Mouse (Mus musculus): ENCODE results near the gene Ubl7. TPM values are rescaled to one million over a fixed set of nuclear protein-coding genes. Genes with fewer than 3 reads are reported as not detected.

Gene Ubl7
- total RNA-seq, 2 experiments from 2014 or later: 66.3 to 66.5 TPM

DNA sequence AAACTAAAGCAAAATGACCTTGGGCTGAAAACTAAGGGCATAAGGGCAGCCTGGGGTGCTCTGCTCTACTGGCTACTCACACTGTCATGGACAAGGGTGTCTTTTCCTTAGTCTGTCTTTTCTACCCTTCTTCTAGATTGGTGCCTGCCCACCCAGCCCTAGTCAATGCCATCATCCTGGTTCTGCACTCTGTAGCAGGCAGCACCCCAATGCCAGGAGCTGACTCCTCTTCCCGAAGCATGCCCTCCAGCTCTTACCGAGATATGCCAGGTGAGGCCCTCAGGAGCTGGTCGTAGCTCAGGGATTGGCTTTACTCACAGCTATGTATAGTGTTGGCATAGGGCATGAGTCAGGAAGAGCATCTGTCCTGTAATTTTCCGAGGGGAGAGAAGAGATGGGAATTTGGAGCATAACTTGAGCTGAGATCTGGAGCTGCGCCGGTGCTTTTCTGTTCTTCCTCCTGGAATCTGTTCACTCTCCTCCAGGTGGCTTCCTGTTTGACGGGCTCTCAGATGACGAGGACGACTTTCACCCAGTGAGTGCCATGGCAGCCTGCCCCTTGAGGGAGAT, 10.8 kb downstream of the Ubl7 start:
- no peak for DNase-seq

DNA sequence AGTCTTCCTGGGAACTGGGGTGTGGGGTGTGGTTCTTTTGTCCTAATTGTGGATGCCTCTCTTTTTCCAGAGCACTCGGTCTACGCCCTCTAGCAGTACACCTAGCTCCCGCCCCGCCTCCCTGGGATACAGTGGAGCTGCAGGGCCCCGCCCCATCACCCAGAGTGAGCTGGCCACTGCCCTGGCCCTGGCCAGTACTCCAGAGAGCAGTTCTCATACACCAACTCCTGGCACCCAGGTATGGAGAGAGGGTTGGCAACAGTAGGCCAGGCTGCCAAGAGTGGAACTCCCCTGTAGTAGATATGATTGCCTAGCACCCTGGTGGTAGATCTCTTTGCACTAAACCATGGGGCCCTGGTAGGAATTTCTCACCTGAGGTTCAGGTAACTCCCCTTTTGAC, 11.6 kb downstream of the Ubl7 start:
- DNase-seq: no peak

DNA sequence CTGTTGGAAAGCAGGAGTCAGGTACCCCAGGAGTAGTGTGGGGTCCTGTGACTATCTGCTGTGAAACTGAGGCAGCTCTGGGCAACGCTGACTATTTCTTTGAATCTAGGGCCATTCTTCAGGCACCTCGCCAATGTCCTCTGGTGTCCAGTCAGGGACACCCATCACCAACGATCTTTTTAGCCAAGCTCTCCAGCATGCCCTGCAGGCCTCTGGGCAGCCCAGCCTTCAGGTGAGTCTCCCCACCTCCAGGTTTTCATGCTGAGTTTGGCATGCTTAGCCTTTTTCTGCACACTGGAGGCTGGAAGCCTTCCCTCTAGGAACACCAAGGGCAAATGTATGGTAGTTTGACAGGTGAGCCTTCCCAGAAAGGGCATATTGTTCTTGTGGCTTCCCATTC, 12.3 kb downstream of the Ubl7 start:
- no peak for DNase-seq

DNA sequence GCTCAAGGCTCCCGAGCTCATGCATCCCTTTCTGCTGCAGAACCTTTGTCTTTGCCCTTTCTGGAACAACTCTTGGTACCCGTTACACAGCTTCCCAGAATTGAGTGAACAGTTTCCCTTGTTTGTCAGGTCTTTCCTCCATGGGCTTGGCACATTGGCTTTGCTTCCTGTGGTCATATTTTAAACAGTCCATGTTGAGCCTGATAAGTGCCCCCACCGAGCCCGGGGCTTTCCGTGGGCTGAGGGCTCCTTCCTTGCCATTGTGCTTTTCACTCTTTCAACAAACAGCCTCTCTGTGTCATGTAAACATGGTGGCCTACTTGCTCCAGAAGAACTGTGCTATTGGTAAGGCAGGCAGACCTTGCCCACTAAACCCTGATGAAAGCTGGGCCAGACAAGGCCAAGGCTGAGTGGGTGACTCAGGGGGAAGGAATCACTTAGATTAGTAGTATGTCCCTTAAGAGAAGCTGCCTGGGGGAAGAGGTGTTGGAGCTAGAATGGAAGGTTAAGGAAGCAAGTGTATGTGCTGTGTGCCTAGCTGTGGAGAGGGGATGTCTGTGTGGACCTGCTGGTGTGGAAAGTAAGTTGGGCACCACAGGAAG, 20.5 kb downstream of the Ubl7 start:
- DNase-seq: no peak

DNA sequence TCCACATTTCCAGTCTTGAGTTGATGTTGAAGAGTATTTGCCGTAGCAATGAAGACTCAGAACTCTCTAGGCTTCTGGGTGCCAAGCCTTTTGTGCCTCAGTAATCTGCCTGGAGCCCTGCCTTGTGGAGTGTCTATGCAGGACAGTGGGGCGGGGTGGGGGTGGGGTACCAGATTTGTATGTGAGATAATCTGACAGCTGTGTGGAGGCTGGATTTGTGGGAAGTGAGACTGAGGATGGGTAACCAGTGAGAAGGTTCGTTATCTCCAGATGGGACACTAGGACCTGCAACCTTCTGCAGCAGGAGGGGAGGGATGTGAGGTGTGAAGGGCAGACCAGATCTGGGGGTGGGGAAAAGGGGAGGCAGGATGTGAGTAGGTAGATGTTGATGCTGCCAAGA, 21.5 kb downstream of the Ubl7 start:
- DNase-seq: no peak

DNA sequence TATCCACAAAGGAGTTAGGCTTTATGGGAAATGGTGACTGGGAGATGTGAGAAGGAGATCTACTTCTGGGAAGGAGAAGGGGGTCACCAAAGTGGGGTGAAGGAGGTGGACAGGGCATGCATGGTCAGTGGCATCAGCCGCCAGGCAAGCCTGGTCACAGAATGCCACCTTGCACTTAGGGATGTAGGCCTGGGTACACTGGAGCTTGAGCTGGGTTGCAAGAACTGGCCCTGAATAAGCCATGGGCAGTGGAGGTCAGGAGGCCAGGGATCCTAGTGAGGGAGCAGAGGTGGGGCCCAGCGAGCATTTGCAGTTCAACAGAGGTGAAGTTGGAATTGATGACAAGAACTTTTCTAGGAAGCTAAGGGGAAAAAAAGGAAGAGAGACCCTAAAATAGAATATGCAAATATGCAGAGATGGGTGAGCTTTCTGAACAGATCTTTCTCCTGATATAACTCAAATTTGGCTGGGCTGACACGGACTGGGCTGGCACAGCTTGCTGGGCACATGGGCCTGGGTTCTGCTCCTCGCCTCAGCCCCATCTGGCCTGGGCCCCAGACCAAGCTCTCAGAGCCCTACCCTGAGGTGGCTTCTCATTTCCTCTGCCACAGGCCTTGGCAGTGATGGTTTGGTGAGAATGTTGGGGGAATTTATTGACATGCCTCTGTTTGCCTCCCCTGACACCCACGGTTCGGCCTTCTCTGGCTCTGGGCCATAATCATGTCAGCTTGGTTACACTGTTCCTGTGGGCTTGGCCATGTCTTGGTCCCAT, 22.2 kb downstream of the Ubl7 start:
- DNase-seq: no peak

DNA sequence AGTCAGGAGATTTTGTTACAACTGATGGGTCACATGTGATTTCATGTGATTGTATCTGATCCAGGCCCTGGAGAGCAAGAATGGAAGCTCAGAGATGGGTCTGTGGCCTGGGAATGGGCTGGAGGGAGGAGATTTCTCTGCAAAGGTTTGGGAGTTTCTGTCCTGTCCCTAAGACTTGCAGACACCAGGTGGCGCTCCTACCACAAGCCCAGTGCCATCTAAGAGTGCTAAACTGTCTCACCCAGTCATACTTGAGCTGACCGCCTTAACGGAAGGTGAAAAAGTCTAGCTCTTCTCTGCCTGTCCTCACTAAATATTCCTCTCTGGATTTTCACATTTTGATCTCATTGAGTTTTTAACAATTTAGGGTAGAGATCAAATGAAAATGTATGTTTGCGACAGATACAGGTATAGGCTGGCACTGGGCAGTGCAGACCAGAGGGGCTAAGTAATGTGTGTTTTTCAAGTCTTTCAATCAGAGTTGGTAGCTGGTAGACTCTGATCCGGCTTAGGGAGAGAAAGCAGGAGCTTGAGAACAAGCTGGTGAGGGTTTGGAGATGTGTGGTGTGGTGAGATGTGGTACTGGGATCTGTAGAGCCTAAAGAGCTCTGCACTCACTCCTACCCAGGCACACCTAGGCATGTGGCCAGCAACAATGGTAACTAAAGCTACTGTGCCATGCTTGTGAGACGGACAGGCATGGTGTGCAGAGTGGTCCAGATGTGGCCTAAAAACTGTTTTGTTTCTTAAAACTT, 25.1 kb downstream of the Ubl7 start:
- DNase-seq: peak; percentile 93

DNA sequence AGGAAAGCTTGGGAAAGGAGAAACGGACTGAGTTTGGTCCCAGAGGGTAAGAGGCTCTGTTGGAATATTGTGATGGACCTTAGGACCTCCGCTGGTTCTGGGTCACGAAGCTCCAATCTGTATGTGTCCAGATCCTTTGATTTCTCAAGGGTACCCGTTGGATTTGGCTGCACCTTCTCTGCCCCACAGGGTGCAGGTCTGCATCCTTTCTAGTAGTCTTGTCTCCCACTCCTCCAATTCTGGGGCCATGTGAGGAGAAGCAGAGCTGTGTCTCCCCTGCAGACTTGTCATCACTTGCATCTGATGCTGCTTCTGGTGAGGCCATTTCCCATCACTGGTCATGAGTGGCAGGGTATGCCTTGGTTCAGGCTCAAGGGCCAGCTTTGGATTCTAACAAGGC, 26.4 kb downstream of the Ubl7 start:
- no peak for DNase-seq

DNA sequence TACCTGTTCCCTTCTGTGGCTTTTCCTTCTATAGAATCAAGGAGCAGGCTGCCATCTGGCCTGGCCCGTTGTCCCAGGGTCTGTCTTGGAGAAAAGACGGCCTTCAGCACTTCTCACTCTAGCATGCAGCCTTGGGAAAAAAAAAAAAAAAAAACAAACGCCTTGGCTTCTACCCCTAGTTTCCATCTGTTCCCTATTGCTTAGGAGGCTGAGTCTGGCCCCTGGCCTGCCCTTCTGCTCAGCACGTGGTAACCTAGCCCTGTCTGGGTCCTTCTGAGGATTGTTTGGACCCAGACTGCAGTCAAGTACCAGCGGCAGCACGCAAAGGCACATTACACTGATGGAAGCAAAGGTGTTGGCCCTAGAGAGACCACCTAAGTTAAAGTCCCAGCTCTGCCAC, 26.9 kb downstream of the Ubl7 start:
- no peak for DNase-seq

DNA sequence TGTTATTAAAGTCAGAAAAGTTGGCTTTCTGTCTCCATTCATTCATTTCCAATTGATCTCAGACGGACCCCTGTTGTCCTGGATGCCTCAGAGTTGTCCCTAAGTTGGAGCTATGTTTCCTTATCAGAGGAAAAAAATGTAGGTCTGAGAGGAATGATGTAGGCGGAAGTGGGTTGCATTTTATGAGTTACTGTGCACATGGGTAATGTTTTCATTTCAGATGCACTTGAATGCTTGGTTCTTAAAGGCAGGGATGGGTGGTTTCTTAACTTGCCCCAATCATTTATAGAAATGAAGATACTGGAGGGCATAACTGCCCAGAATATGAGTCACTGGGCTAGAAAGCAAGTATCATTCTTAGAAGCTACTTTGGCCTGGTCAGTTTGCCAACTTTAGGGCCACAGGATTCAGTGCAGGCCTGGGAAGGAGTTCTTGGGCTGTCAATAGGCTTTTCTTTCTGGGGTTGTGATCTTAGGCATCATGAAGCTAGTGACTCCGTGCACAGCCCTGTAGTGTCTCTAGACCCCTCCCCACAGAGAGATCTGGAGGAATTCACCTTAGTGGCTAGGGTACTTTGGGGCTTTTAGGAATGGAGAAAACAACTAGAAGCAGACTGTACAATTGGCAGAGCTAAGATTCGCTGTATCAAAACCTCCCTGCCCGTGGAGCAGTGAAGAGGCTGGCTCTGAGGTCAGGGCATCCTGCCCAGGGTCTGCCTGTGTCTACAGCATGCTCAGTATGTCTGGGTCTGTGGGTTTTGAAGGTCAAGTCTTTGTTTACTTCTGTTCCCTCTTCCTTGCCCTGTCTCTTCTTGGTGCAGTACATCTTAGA, 27.7 kb downstream of the Ubl7 start:
- no peak for DNase-seq

DNA sequence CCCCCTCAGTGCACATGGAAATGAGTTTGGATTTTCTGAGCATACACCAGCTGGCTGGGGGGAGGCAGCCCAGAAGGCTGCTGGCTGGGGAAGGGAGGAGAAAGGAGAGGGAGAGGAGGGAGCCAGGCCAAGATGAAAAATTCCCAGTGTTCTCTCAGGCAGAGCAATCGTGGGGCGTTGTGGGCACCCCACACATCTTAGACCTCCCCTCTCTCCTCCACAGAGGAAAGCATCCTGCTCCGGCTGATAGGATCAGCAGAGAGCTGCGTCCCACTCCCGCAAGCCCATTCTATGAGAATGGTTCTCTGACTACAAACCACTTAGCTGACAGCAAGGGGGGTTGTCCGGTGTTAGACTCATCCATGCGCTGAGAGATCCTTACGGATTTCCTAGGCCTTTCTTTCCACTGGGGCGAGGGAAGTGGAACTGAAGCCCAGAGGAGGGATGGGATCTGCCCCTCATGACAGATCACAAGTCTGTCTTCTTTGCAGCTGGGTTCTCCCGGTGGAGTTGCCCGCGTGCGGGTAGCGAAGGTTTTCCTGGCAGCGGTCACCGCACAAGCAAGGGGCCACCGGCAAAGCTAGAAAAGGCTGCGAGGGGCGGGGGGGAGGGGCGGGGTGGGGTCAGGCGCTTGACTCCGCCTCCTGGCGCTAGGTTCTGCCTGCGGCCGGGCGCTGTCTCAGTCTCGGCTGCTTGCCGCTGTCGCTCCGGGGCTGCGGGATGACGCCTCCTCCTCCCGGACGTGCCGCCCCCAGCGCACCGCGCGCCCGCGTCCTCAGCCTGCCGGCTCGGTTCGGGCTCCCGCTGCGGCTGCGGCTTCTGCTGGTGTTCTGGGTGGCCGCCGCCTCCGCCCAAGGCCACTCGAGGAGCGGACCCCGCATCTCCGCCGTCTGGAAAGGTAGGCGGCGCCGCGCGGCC, 28.9 kb downstream of the Ubl7 start, which contains the start of gene Sema7a:
Gene Sema7a, plus strand, starts transcription at position 682 of the 918 bp plus-strand sequence.
- peak; percentile 82 for DNase-seq

DNA sequence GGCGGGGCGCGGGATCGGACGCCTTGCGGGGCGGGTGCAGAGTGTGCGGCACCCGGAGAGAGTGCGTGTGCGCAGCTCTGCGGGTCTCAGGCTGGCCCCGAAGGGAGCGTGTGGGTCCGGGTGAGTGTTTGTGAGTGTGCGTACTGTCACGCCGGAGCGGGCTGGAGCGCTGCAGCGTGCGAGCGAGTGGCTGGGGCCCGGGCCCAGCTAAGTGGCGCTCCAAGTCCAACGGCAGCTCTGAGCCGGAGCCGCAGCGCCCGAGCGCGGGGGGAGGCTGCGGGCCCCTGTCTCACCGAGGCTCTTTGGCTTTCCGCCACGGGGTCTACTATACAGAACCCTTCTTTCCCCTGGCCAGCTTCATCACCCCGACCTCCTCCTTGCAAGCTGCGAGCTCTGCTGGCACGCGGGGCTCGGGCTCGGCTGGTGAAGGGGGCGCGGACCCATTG, 29.6 kb downstream of the Ubl7 start:
- DNase-seq: peak; percentile 45

DNA sequence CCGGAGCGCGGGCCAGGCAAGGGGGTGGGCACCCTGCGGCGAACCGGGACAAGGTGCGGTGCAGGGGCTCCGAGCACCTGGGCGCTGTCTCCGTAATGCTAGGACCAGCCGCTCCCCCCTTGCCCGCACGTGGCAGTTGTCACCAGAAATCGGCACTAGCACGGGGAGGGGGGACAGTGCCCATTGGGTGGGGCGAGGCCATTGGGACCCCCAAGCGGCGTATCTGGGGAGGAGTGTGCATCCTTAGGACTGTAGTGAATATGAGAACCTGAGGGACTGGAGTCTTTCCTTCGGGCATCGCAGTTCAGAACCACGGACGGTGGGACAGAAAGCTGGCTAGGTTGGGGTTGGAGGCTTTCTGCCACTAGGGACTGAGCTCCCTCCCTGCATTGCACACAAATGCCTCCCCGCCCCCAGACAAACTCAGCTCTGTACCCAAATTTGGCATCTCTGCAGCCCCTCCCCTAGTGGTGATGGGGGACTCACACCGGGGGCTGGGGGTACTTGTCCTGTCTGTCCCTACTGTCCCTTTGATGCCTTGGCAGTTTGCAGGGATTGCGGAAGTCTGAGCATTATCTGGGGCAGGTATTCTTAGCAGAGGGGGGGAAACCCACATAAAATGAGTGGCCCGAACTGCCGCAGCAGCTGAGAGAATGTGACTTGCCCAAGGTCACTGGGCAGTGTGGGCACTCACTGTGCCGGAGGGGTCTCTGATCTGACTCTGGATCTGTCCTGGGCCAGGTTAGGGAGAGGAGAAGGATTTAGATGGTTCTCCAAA, 30.3 kb downstream of the Ubl7 start:
- DNase-seq: no peak

DNA sequence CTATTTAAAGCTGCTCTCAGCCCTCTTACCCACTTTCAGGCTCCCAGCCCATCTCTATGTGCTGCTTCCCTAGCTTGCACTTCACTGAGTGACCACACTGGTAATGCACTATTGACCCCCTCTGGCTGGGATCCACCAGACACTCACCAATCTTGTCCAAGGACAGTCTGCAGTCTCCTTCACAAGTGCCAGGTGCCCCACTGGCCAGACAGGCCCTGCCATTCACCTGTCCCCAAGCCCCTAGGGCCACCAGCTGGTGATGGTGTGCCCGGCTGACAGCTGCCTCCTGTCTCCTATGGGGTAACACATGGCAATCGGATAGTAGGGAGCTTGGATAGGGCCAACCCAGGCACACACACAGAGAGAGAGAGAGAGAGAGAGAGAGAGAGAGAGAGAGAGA, 31.3 kb downstream of the Ubl7 start:
- DNase-seq: no peak

DNA sequence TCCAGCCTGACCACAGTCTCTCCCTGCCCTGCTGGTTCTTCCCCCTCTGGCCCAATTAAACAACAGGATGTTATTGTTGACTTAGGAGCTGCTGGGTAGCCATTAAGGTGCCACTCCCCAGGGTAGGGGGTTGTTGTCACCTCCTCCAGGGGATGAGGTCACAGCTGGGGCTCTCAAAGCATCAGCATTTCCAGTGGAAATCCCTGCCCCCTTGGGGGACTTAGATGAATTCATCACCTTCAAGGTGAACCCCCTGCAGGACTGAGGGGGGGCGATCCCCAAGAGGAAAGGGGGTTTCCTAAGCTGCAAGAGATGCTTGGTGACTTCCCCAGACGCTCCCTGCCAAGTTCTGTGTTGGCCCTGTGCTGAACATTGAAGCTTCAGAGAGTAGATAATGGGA, 32.3 kb downstream of the Ubl7 start:
- no peak for DNase-seq

DNA sequence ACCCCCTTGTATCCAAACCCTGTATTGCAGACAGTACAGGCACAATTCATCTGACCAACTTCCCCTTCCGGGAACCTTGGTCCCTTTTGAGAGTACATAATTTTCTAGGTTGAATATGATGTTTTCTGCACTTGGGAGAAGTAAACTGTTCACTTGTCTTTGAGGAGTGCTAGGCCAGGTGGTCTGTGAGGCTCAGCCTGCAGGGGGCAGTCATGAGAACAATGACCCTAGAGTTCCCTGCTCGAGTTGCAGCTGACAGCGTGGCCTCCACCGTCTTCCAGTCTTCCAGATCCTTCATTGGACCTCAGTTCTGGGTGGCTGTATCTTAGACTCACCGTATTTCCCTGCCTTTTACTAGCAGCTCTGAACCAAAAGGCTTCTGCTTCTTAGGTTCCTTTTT, 33.8 kb downstream of the Ubl7 start:
- peak; percentile 82 for DNase-seq

DNA sequence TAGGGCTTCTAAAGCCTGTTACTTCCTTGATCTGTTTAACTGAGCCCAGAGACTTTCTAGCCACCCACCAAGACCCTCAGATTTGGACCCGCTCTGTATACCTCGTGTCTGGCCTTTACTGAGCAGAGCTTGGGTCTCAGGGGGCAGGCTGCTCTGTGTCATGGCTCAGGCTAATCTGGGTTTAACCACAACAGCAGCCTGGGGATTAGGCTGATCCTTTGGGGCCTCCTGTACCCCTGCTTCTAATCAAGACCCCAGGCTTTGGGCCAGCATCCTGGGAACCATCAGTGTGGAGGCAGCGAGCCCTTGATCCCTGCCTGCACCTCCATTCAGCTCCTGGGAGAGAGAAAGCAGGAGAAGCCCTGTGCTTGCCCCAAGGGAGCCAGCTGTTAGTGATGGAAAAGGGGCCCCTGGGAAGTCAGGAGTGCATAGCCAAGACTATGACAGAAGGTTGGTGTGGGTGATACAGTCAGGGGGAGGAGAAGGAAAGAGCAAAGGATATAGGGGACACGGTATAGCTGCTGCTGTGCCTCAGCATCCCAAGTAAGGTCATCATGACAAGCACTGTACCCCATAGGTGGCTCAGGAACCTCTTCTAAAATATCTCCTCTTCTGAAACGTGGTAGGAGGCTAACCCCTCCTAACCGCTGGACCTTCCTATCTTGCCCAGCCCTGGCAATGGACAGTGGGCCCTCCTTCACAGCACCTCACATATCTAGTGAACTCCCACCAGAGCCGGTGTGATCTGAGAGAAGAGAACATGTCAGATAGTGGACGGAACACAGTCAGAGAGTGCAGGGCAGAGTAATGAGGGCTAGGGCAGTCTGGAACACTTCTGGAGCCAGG, 35.2 kb downstream of the Ubl7 start:
- no peak for DNase-seq

DNA sequence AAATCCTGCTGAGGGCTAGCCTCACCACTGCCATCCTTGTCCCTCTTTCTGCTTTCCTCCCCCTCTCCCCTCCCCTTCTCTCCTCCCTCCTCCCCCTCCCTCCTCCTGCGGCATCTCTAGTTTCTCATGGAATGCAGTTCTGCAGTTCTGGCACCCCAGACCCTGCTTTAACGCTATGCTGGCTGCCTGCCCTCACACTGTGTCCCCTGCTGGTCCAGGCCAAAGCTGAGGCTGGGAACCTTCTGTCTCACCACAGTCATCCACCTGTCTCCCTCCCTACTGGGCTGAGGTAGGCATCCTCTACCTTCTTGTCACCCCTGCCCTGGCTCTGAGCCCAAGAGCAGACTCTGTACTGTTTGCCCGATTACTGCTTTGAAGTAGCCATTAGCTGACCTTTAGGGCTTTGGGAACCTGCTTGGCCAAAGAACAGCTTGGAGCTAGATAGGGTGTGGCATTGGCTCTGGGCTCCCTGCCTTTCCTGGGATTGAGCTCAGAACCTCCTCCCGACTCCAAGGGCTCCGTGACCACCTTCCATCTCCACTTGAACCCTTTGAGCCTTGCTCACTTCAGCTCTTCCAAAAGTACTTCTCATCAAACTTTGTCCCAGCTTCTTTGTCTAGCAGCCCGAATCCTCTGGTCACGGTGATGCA, 36.7 kb downstream of the Ubl7 start:
- no peak for DNase-seq
